Mouse (Mus musculus) MEL (cell line): Measurements from ENCODE around the gene Col4a3. TPM values are rescaled to one million over a fixed set of nuclear protein-coding genes. Genes with fewer than 3 reads are reported as not detected.
A peak's percentile ranks its signal among the peaks of the same experiment; 100 is the strongest.

Experiments
- DNase-seq: peaks from one replicate; pipeline ENCODE4 v3.0.0; 2011; ENCODE audit warnings: low read depth, low spot score
- H3K27ac ChIP-seq: 2 replicates; pipeline ENCODE4 v1.5.1; 2012; ENCODE audit warnings: low read depth, mild to moderate bottlenecking, control low read depth, low read length, moderate library complexity; ENCODE audit not compliant: control insufficient read depth
- H3K27me3 ChIP-seq, 2 experiments: fragments of 150-350 bp in 1 of 2; sonication (generic) in 1 of 2; 2 replicates each; pipeline ENCODE4 v1.6.1; 2012; ENCODE audit warnings: low read length in 2 of 2, mild to moderate bottlenecking in 2 of 2, improper control_type of control experiment in 1 of 2, moderate library complexity in 1 of 2; ENCODE audit not compliant: insufficient read depth in 2 of 2, control insufficient read depth in 1 of 2
- H3K36me3 ChIP-seq, 2 experiments: 2 replicates each; pipeline ENCODE4 v1.6.1; 2012 to 2014; ENCODE audit warnings: low read length in 2 of 2, improper control_type of control experiment in 1 of 2, inconsistent platforms in 1 of 2, mild to moderate bottlenecking in 1 of 2; ENCODE audit not compliant: insufficient read depth in 2 of 2, control insufficient read depth in 1 of 2
- H3K4me1 ChIP-seq, 2 experiments: fragments of 150-350 bp in 1 of 2; sonication (generic) in 1 of 2; 2 replicates each; pipeline ENCODE4 v1.6.1; 2012; ENCODE audit warnings: low read length in 2 of 2, improper control_type of control experiment in 1 of 2, mild to moderate bottlenecking in 1 of 2; ENCODE audit not compliant: insufficient read depth in 2 of 2, control insufficient read depth in 1 of 2
- H3K4me3 ChIP-seq, 2 experiments: fragments of 150-350 bp in 1 of 2; sonication (generic) in 1 of 2; 2 replicates each; pipeline ENCODE4 v1.5.1; 2012; ENCODE audit warnings: low read depth in 2 of 2, low read length in 2 of 2, mild to moderate bottlenecking in 2 of 2, moderate library complexity in 2 of 2, control low read depth in 1 of 2, improper control_type of control experiment in 1 of 2; ENCODE audit not compliant: control insufficient read depth in 1 of 2, insufficient read depth in 1 of 2
- H3K79me2 ChIP-seq: 2 replicates; pipeline ENCODE4 v1.6.1; 2012; ENCODE audit warnings: mild to moderate bottlenecking, low read length, moderate library complexity; ENCODE audit not compliant: control insufficient read depth, poor library complexity, insufficient read depth
- H3K9ac ChIP-seq: 2 replicates; pipeline ENCODE4 v1.6.1; 2012; ENCODE audit warnings: low read depth, mild to moderate bottlenecking, control low read depth, low read length, moderate library complexity; ENCODE audit not compliant: control insufficient read depth, poor library complexity, severe bottlenecking
- H3K9me3 ChIP-seq: fragments of 150-350 bp; sonication (generic); replicated peaks from 2 replicates; pipeline ENCODE4 v1.6.1; 2012; ENCODE audit warnings: mild to moderate bottlenecking, low read length, improper control_type of control experiment, moderate library complexity; ENCODE audit not compliant: insufficient read depth
- CHD1 ChIP-seq: IDR thresholded peaks from 2 replicates; pipeline ENCODE4 v1.6.1; 2012; ENCODE audit warnings: low read depth, mild to moderate bottlenecking, inconsistent platforms, low read length, improper control_type of control experiment
- CTCF ChIP-seq, 3 experiments: IDR thresholded peaks in 2 of 3; conservative IDR thresholded peaks in 1 of 3; 2 replicates each; pipeline ENCODE4 v1.5.1; 2011 to 2012; ENCODE audit warnings: low read length in 3 of 3, low read depth in 2 of 3, mild to moderate bottlenecking in 2 of 3, improper control_type of control experiment in 1 of 3, inconsistent platforms in 1 of 3, mixed read lengths in 1 of 3, moderate library complexity in 1 of 3; ENCODE audit not compliant: control insufficient read depth in 1 of 3, insufficient read depth in 1 of 3, poor library complexity in 1 of 3, severe bottlenecking in 1 of 3
- ETS1 ChIP-seq: IDR thresholded peaks from 2 replicates; pipeline ENCODE4 v1.6.1; 2012; ENCODE audit warnings: low read depth, mild to moderate bottlenecking, inconsistent platforms, low read length, improper control_type of control experiment, moderate library complexity
- GABPA ChIP-seq: IDR thresholded peaks from 2 replicates; pipeline ENCODE4 v1.6.1; 2012; ENCODE audit warnings: low read depth, mild to moderate bottlenecking, inconsistent platforms, low read length, improper control_type of control experiment, moderate library complexity
- GATA1 ChIP-seq: IDR thresholded peaks from 2 replicates; pipeline ENCODE4 v1.6.1; 2011; ENCODE audit warnings: low read depth, low read length, improper control_type of control experiment
- HCFC1 ChIP-seq: IDR thresholded peaks from 2 replicates; pipeline ENCODE4 v1.6.1; 2012; ENCODE audit warnings: low read depth, mild to moderate bottlenecking, inconsistent platforms, low read length, improper control_type of control experiment, moderate library complexity
- JUND ChIP-seq: IDR thresholded peaks from 2 replicates; pipeline ENCODE4 v1.6.1; 2011; ENCODE audit warnings: low read depth, mild to moderate bottlenecking, improper control_type of control experiment, low read length
- KAT2A ChIP-seq: conservative IDR thresholded peaks from 2 replicates; pipeline ENCODE4 v1.6.1; 2012; ENCODE audit warnings: low read depth, low read length, improper control_type of control experiment, inconsistent platforms
- MAX ChIP-seq: IDR thresholded peaks from 2 replicates; pipeline ENCODE4 v1.6.1; 2011; ENCODE audit warnings: low read length, improper control_type of control experiment
- MAZ ChIP-seq: IDR thresholded peaks from 2 replicates; pipeline ENCODE4 v1.6.1; 2012; ENCODE audit warnings: low read depth, mild to moderate bottlenecking, inconsistent platforms, low read length, improper control_type of control experiment
- MXI1 ChIP-seq: IDR thresholded peaks from 2 replicates; pipeline ENCODE4 v1.6.1; 2011; ENCODE audit warnings: mild to moderate bottlenecking, low read depth, low read length, improper control_type of control experiment
- MYB ChIP-seq: IDR thresholded peaks from 2 replicates; pipeline ENCODE4 v1.6.1; 2011; ENCODE audit warnings: mild to moderate bottlenecking, low read depth, low read length, improper control_type of control experiment
- NELFE ChIP-seq: IDR thresholded peaks from 2 replicates; pipeline ENCODE4 v1.6.1; 2011; ENCODE audit warnings: low read depth, low read length, improper control_type of control experiment
- NRF1 ChIP-seq: IDR thresholded peaks from 2 replicates; pipeline ENCODE4 v1.6.1; 2014; ENCODE audit warnings: low read depth, mild to moderate bottlenecking, inconsistent platforms, low read length, improper control_type of control experiment, moderate library complexity; ENCODE audit not compliant: poor library complexity, insufficient read depth, severe bottlenecking
- POLR2A ChIP-seq, 2 experiments: IDR thresholded peaks; 2 replicates each; pipeline ENCODE4 v1.6.1; 2011 to 2012; ENCODE audit warnings: low read length in 2 of 2, mild to moderate bottlenecking in 2 of 2, control low read depth in 1 of 2, improper control_type of control experiment in 1 of 2, low read depth in 1 of 2, moderate library complexity in 1 of 2; ENCODE audit not compliant: control insufficient read depth in 1 of 2, insufficient read depth in 1 of 2, poor library complexity in 1 of 2
- POLR2AphosphoS2 ChIP-seq: IDR thresholded peaks from 2 replicates; pipeline ENCODE4 v1.6.1; 2011; ENCODE audit warnings: low read length, improper control_type of control experiment
- POLR2AphosphoS5 ChIP-seq: IDR thresholded peaks from 2 replicates; pipeline ENCODE4 v1.6.1; 2012; ENCODE audit warnings: low read depth, borderline replicate concordance, mild to moderate bottlenecking, inconsistent platforms, low read length, moderate library complexity, mixed read lengths
- RAD21 ChIP-seq: IDR thresholded peaks from 2 replicates; pipeline ENCODE4 v1.6.1; 2011; ENCODE audit warnings: mild to moderate bottlenecking, low read depth, low read length, improper control_type of control experiment
- RCOR1 ChIP-seq: IDR thresholded peaks from 2 replicates; pipeline ENCODE4 v1.6.1; 2012; ENCODE audit warnings: low read depth, mild to moderate bottlenecking, inconsistent platforms, low read length, improper control_type of control experiment
- SIN3A ChIP-seq: IDR thresholded peaks from 2 replicates; pipeline ENCODE4 v1.6.1; 2012; ENCODE audit warnings: low read length, improper control_type of control experiment, inconsistent platforms
- SMC3 ChIP-seq: IDR thresholded peaks from 2 replicates; pipeline ENCODE4 v1.6.1; 2011; ENCODE audit warnings: low read depth, low read length, improper control_type of control experiment
- TAL1 ChIP-seq: IDR thresholded peaks from 2 replicates; pipeline ENCODE4 v1.6.1; 2012; ENCODE audit warnings: mild to moderate bottlenecking, inconsistent platforms, low read length, moderate library complexity, mixed read lengths
- TBP ChIP-seq: IDR thresholded peaks from 2 replicates; pipeline ENCODE4 v1.8.0; 2011; ENCODE audit warnings: low read depth, low read length, improper control_type of control experiment
- TCF12 ChIP-seq: IDR thresholded peaks from 2 replicates; pipeline ENCODE4 v1.6.1; 2014; ENCODE audit warnings: low read depth, mild to moderate bottlenecking, inconsistent platforms, low read length, improper control_type of control experiment, moderate library complexity
- ZC3H11A ChIP-seq: IDR thresholded peaks from 2 replicates; pipeline ENCODE4 v1.6.1; 2012; ENCODE audit warnings: low read depth, mild to moderate bottlenecking, inconsistent platforms, low read length, improper control_type of control experiment
- ZKSCAN1 ChIP-seq: IDR thresholded peaks from 2 replicates; pipeline ENCODE4 v1.6.1; 2012; ENCODE audit warnings: low read depth, mild to moderate bottlenecking, inconsistent platforms, low read length, improper control_type of control experiment, moderate library complexity
- ZMIZ1 ChIP-seq: IDR thresholded peaks from 2 replicates; pipeline ENCODE4 v1.6.1; 2012; ENCODE audit warnings: low read depth, mild to moderate bottlenecking, inconsistent platforms, low read length, improper control_type of control experiment, moderate library complexity
- ZNF384 ChIP-seq: IDR thresholded peaks from 2 replicates; pipeline ENCODE4 v1.6.1; 2012; ENCODE audit warnings: low read depth, mild to moderate bottlenecking, inconsistent platforms, low read length, improper control_type of control experiment
- polyA plus RNA-seq, 2 experiments: library from polyadenylated mRNA; stranded (reverse) in 1 of 2; unstranded in 1 of 2; fragments of >175 nt in 1 of 2; fragments of >200 nt in 1 of 2; gene quantifications; 2 replicates each; pipeline versions ENCODE4 v1.2.1 to v1.2.4; 2012; ENCODE audit warnings: low replicate concordance in 2 of 2, low read depth in 1 of 2; ENCODE audit not compliant: insufficient read length in 2 of 2, insufficient read depth in 1 of 2, missing spikeins in 1 of 2
- total RNA-seq: library from RNA; depleted of rRNA; stranded (reverse); fragments of 300-350 nt; gene quantifications from 2 replicates; pipeline ENCODE4 v1.2.3, GENCODE M21; 2012

The Col4a3 gene
- total and polyA plus RNA-seq, 3 experiments, result 0.19 to 0.47 TPM; not detected in 1

- Histone ChIP-seq H3K4me3 (peak overlapping the region; percentile 15 to 74; a peak in 2 of 4 replicates), H3K36me3 (peaks cover 0 to 12% of the 10 kb centered on the region in 2 experiments; a peak in 2 of 4 replicates), H3K4me1 (peaks cover 18 to 24% of the 10 kb centered on the region in 2 experiments), H3K27ac (no peak overlapping the region), H3K9ac (no peak overlapping the region), H3K27me3 (peaks cover 0 to 3% of the 10 kb centered on the region in 2 experiments; a peak in 1 of 4 replicates), H3K9me3 (no peaks in the 10 kb centered on the region), H3K79me2 (no peaks in the 10 kb centered on the region)
- DNase-seq, result peak; percentile 76
- TF ChIP-seq ZMIZ1 (no peak), ZKSCAN1 (0 out of 2 replicates have a peak, but pooled peaks have one; percentile 28), RAD21 (peak; percentile 100), KAT2A (no peak), ZC3H11A (peak; percentile 100), ETS1 (no peak), MXI1 (peak; percentile 38; the same call in 1 of the 2 replicates), TBP (no peak), SMC3 (peak; percentile 100), POLR2A (IDR thresholded peaks at IDR 0.05; ENCODE audit: control insufficient read depth in 1 of 2, insufficient read depth in 1 of 2, low read depth in 1 of 2, low read length in 2 of 2, poor library complexity in 1 of 2) (no peak), JUND (no peak), GATA1 (no peak), CTCF (IDR thresholded peaks at IDR 0.05 in 2 of 3, conservative IDR thresholded peaks at IDR 0.05 in 1 of 3; ENCODE audit: control insufficient read depth in 1 of 3, insufficient read depth in 1 of 3, low read depth in 2 of 3, low read length in 3 of 3, poor library complexity in 1 of 3, severe bottlenecking in 1 of 3) (peak; percentile 87 to 96 (median 96)), POLR2AphosphoS5 (no peak), SIN3A (peak; percentile 59), ZNF384 (no peak), NELFE (no peak), HCFC1 (0 out of 2 replicates have a peak, but pooled peaks have one; percentile 34), POLR2AphosphoS2 (no peak), RCOR1 (no peak), TCF12 (peak; percentile 29; the same call in 1 of the 2 replicates), GABPA (0 out of 2 replicates have a peak, but pooled peaks have one; percentile 33), MYB (no peak), MAZ (no peak), MAX (no peak), TAL1 (no peak), CHD1 (no peak), NRF1 (no peak)
Observed at GRCm38 (mm10) chr1:82641316-82641987, 54.7 kb downstream of the Col4a3 start.
